Mouse (Mus musculus): ENCODE data around the gene Insl5.

DNA sequence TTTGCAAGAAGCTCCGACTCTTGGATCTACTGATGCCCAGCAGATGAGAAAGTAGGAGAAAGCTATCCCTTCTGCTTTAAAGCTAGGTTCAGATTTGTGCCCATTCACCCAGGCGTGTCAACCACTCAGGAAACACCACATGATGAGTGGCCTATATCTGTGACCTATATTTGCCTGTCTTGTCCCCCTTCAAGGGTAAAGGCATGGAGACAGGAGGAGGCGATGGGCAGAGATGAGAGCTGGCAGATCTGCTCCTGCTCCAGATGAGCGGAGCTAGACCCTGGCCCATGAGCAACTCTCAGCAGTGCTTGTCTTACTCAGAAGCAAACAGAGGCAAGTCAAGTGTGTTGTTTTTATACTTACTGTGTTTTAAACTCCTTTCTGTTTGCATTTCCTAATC lies 15.9 kb downstream of the Insl5 start:
- no peak for TF ChIP-seq POLR2A (IDR thresholded peaks at IDR 0.05; ENCODE audit: insufficient read depth, low read length)
- no peak for TF ChIP-seq CTCF (IDR thresholded peaks at IDR 0.05; ENCODE audit: low read depth, low read length)
- no peak for TF ChIP-seq EP300 (IDR thresholded peaks at IDR 0.05; ENCODE audit: insufficient read depth, low read depth, low read length)

Measured in ES-Bruce4 (cell line).